Mouse (Mus musculus): ENCODE data around the gene Mif.

- TF ChIP-seq ZC3H11A (IDR thresholded peaks at IDR 0.05; ENCODE audit: low read depth, low read length): no peak
- no peak for TF ChIP-seq POLR2A (IDR thresholded peaks at IDR 0.05; ENCODE audit: low read depth, low read length)
- TF ChIP-seq CTCF (conservative IDR thresholded peaks at IDR 0.05 in 1 of 2, IDR thresholded peaks at IDR 0.05 in 1 of 2; ENCODE audit: low read depth in 2 of 2, low read length in 2 of 2): no peak
- TF ChIP-seq USF2 (conservative IDR thresholded peaks at IDR 0.05; ENCODE audit: low read depth, low read length): no peak
- TF ChIP-seq BHLHE40 (IDR thresholded peaks at IDR 0.05; ENCODE audit: low read depth, low read length): no peak
- TF ChIP-seq MXI1 (IDR thresholded peaks at IDR 0.05; ENCODE audit: low read depth, low read length): no peak
- no peak for TF ChIP-seq EP300 (IDR thresholded peaks at IDR 0.05; ENCODE audit: low read length)
- TF ChIP-seq IRF4 (IDR thresholded peaks at IDR 0.05; ENCODE audit: low read depth, low read length): no peak
- no peak for TF ChIP-seq HCFC1 (IDR thresholded peaks at IDR 0.05; ENCODE audit: low read depth, low read length)
Observed at GRCm38 (mm10) chr10:75834721-75835120, 25.3 kb downstream of the Mif start.
